Mouse (Mus musculus) right cerebral cortex, postnatal 36 days (tissue): Measurements from ENCODE around the gene Hspb8.

Experiments used
- DNase-seq, 2 experiments: peaks; one replicate each; pipeline ENCODE4 v3.0.0; 2022; ENCODE audit warnings: low spot score in 2 of 2, mixed read lengths in 1 of 2

The Hspb8 gene

GRCm38 (mm10) chr5:116422699-116423201, at the start of gene Hspb8:
Gene Hspb8 (minus strand): TSS chr5:116422864.
- no peak for DNase-seq

GRCm38 (mm10) chr5:116461354-116462042, 38.8 kb upstream of the Hspb8 start:
- no peak for DNase-seq

GRCm38 (mm10) chr5:116459970-116460369, 37.3 kb upstream of the Hspb8 start:
- DNase-seq = peak in 1 of 2 experiments; percentile 43

- DNase-seq = no peak
Observed at GRCm38 (mm10) chr5:116457791-116458190, 35.1 kb upstream of the Hspb8 start.

GRCm38 (mm10) chr5:116456796-116457515, 34.3 kb upstream of the Hspb8 start:
- no peak for DNase-seq

GRCm38 (mm10) chr5:116453401-116453851, 30.8 kb upstream of the Hspb8 start:
- DNase-seq = no peak

- DNase-seq = no peak
Observed at GRCm38 (mm10) chr5:116450901-116451300, 28.2 kb upstream of the Hspb8 start.

- DNase-seq = no peak
Observed at GRCm38 (mm10) chr5:116449522-116450225, 27.0 kb upstream of the Hspb8 start.

GRCm38 (mm10) chr5:116448409-116449191, 25.9 kb upstream of the Hspb8 start:
- DNase-seq = no peak

GRCm38 (mm10) chr5:116447821-116448350, 25.2 kb upstream of the Hspb8 start:
- DNase-seq = no peak

GRCm38 (mm10) chr5:116446552-116446951, 23.9 kb upstream of the Hspb8 start:
- peak in 1 of 2 experiments; percentile 41 for DNase-seq

- no peak for DNase-seq
Observed at GRCm38 (mm10) chr5:116445634-116446367, 23.1 kb upstream of the Hspb8 start.

- no peak for DNase-seq
Observed at GRCm38 (mm10) chr5:116444517-116444916, 21.9 kb upstream of the Hspb8 start.

GRCm38 (mm10) chr5:116443459-116443940, 20.8 kb upstream of the Hspb8 start:
- DNase-seq = peak in 1 of 2 experiments; percentile 60

- peak; percentile 64 to 84 for DNase-seq
Observed at GRCm38 (mm10) chr5:116442697-116443458, 20.2 kb upstream of the Hspb8 start.

- DNase-seq = peak in 1 of 2 experiments; percentile 79
Observed at GRCm38 (mm10) chr5:116440251-116440650, 17.6 kb upstream of the Hspb8 start.

GRCm38 (mm10) chr5:116438328-116438727, 15.7 kb upstream of the Hspb8 start:
- no peak for DNase-seq

GRCm38 (mm10) chr5:116436117-116436516, 13.5 kb upstream of the Hspb8 start:
- no peak for DNase-seq
